Mouse (Mus musculus): ENCODE results near the gene Larp1b.

The Larp1b gene

DNA sequence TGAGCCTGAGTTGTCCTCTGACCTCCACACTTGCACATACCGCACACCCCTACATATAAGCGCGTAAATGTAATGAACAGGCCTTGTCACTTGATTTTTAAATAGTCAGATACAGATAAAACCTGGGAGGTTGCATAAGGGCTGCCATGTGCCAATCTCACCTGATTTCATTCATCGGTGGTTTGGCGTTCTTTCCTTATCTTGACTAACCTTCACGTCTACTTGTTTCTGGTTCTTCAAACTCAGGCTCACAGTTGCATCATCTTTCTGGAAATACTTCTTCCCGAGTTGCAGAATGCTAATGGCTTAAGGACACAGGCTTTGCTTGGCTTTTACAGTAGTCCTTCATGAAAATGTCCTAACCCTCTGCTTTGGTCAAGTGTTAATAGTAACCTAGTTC, 71.1 kb downstream of the Larp1b start:
- in situ Hi-C loops (cut with MboI, MseI) = no loop called here

DNA sequence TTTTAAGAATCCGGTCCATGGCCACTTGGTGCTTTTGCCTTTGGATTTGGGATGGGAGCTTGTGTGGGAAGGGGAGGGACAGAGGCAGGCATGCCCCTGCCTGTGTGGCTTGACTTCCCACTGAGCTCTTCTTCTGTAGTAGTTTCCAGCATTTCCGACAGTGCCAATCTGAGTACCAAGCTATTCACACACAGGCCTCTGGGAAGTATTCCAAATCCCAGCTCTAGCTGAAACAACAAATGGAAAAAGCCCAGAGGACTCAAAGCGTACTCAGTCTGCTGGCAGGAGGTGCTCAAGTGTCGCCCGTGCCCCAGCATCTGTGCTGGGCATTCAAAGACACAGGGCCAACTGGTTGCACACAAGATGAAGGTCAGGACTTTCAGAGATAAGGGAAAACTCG, 72.4 kb downstream of the Larp1b start:
- in situ Hi-C loops (cut with MboI, MseI) = no loop called here

DNA sequence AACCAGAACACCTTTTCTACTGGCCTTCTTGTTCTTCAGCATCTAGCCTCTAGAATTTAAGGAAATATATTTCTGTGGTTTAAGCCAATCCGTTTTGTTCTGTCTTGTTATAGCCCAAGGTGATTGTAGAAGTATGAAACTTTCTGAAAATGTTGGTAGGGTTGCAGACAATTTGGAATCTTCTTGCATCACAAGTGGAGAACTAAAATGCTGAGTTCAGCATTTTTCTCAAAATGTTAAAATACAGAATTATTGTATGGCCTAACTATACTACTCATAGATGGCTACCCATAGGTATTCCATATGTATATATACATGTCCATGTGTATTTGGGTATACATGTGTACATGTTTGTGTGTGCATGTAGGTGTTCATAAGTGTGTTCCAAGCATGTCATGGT, 81.1 kb downstream of the Larp1b start:
- in situ Hi-C loops (cut with MboI, MseI) = no loop called here

DNA sequence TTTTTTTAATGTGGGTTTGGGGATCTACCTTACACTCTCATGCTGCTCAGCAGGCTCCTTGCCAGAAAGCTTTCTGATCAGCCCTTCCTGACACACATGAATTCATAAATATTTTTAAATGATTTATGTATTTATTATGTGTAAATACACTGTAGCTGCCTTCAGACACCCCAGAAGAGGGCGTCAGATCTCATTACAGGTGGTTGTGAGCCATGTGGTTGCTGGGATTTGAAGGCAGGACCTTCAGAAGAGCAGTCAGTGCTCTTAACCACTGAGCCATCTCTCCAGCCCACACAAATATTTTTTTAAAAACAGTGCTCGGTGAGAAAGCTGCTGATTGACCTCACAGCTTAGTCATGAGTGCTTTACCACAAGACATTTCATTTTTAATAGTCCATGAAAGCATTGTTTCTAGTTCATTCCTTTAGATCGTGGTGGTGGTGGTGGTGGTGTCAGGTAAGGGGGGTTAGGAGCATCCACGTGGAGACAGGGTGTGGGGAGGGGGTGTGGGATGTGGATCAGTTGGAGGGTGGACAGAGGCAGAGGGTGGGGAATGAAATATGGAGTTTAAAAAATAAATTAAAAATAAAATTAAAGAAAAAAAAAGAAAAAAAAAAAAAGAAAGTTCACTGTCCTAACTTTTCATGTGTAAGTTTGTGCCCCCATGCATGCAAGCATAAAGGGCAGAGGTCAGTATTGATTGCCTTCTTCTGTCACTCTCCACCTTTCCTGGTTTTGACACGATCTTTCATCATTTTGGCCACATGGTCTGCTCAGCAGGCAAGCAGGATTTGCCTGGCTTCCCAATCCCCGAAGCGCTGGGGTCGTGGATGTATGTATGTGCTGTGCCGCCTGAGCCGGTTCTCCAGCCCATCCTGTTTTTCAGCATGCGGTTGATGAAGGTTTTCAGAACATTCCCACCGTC, 81.9 kb downstream of the Larp1b start:
- in situ Hi-C loops (cut with MboI, MseI) = no loop called here

DNA sequence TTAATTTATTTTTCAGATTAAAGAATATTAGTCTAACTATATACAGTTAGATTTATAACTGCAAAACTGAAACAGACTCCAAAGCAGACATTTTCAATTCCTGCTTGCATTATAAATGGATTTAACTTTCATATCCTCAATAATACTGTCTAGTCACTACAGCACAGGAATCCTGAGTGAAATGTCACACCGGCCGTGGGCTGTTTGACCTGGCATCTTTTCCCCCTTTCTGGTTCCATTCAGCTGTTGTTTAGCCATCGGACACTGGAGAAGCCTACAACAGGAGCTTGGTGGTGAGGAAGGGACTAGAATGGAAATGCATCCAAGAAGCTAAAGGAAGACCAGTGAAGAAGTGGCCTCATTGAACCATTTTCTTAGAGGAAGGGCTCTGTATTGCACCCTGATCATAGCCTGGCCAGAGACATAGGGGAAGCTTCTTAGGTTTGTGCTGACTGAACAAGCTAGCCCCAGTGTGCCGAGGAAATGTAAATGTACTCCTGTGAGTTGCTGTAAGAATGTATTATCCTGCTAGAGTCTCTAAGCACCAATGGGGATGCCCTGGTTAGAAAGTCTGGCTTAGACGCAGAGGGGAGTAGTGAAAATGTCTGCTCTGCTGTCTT, 88.8 kb downstream of the Larp1b start:
- in situ Hi-C loops (cut with MboI, MseI) = no loop called here

DNA sequence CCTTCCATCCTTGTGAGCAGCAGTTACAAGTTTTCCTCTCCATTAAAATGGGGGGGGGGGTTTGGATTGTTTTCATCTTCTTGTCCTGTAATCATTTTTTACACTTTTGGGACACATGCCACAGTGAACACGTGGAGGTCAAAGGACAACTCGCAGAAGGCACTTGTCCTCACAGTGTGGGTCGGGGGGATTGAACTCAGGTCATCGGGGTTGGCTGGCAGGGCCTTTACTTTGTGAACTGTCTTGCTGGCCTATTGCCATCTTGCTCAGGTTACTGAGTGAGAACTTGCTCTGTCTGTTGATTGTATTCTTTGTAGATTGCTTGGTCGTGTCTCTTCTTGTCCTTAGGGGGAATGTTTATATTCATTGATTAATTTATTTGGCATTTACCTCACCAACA, 91.6 kb downstream of the Larp1b start:
- in situ Hi-C loops (cut with MboI, MseI) = no loop called here

DNA sequence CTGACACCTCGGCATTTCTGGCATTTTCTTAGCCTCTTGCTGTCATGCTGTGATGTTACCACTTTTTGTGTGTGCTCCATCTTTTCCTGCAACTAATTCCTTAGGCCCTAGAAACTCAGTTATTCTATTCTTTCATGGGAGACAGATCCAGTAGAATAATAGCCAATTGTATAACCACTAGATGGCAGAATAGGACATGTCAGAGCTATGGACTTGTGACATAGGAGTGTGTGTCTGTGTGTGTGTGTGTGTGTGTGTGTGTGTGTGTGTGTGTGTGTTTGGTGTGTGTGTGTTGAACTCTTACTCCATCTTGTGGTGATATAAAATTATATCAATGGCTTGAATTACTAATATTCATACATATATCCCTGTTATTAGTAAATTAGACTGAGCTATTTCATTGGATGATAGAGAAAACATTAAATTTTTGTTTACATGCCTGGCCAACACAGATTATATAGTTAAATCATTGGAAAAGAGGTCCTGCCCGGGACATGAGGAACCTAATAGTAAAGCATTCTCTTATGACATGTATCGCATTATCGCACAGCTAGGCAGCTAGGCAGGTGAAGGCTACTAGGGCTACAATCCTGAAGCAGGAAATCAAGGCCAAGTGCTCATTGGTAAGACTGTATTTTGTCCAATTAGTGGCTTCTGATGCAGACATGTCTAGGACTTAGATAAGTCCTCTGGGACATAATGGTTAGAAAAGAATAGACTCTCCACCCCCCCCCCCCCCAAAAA, 92.7 kb downstream of the Larp1b start:
- in situ Hi-C loops (cut with MboI, MseI) = no loop called here

DNA sequence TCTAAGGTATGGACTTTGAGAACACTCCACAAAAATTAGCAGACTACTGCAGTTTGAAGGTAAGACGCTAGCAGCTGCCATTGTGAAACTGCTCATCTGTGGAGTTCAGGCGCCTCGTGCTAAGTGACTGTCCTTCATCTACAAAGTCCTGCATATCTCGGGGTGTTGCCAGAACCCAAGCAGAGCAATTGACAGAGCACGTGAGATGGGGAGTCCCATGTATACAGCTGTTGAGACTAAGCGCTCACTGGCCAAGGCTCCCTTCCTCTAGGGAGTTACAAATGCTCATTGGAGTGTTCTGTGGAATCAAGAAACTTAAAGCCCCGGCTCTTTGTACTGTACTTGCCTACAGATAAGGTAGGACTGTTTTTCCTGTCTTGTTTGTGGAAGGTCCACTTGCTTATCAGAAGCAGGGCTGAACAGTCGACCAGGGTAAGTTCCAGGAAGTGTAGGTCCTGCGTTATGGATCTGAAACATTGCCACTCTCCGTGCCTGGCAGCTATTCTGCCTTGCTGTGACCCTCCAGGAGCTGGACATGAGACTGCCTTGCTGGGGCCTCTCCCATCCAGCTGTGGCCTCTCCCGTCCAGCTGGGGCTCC, 94.2 kb downstream of the Larp1b start:
- in situ Hi-C loops (cut with MboI, MseI) = no loop called here

DNA sequence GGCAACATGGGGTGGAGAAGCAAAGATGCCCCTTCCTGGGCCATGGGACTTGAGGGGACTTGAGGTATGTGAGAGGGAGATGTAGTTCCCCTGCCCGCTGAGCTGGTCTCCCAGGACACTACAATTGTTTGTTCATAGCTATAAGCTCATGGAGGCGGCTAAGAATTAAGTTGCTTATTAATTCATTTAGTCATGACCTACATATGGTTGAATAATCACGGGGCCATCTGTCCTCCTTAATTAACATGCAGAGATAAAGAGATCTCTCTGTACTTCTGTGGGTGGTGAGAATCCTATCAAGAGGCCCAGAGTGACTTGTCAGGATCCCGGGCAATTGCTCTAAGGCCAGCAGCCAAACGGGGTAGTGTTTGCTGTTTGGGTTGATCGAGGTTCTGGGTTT, 98.2 kb downstream of the Larp1b start:
- in situ Hi-C loops (cut with MboI, MseI) = no loop called here

DNA sequence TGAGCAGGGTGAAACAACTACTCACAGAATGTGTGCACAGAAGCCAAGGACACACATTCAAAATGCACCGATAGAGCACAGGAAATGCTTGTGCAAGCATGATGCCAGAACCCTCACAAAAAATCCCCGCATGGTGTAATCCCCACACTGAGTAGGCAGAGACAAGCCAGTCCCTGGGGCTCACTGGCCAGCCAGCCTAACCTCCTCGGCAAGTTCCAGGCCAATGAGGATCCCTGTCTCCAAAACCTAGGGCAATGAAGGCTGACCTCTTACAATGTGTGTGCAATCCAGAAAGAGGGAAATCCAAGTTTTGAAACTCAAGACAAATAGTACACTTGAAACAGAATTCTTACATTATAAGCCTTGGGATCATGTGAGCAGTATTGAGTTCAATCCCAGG, 103.7 kb downstream of the Larp1b start:
- in situ Hi-C loops (cut with MboI, MseI) = no loop called here

DNA sequence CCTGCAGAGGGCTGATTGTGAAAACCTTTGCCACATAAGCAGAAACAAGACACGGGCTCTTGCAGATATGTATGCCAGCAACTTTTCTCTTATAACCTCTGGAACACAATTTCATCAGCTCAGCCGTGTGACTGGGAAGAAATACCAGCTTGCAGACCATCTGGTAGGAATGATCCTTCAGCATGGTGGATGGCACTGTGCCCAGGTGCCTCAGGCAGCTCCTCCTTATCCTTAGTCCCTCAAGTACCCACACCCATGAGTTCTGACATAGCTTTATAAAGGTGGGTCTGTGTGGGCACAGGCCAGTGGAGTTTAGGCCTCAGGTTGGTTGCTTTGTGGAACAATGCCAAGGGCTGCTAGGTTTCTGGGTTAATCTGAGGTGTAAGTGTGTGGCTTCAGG, 108.8 kb downstream of the Larp1b start:
- in situ Hi-C loops (cut with MboI, MseI) = no loop called here

DNA sequence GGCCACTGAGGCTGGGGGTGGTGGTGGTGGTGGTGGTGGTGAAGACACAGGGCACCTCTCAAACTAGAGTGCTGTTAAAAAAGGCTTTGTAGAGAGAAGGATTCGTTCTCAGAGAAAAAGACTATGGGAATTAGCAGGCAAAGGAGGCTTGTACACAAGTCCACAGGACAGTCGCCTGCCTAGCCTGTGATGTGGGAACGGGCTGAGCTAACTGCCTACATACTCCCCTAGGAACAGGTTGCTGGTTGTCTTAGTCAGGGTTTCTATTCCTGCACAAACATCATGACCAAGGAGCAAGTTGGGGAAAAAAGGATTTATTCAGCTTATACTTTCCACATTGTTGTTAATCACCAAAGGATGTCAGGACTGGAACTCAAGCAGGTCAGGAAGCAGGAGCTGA, 109.6 kb downstream of the Larp1b start:
- in situ Hi-C loops (cut with MboI, MseI) = no loop called here

DNA sequence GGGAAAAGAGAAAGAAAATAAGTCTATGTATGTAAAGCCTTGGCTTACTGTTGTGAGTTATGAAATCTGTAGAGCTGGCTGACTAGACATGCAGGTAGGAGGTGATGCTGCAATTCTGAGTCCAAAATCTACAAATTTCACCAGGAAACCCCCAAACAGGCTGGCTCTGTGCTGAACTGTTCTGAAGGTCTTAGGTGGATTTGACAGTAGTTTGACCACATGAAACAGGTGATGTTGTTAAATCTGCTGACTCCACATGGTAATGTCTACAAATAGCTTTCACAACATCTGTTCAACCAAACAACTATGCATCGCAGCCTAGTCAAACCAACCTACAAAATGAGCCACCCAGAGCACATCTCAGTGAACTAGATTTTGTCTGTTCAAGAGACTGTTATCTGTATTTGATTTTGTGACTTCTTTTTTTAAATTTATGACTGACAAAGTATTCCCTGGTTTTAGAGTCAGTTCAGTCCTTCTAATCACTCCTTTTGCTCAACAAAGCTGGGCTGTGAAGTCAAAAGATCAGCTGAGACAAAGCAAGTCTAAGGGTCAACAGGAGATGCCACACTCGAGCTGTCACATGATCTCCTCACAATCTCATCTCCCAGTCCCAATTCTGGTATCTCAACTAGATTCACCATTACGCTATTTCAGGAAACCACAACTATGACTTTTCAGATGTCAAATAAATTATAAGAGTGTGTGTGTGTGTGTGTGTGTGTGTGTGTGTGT, 112.4 kb downstream of the Larp1b start:
- in situ Hi-C loops (cut with MboI, MseI) = no loop called here

DNA sequence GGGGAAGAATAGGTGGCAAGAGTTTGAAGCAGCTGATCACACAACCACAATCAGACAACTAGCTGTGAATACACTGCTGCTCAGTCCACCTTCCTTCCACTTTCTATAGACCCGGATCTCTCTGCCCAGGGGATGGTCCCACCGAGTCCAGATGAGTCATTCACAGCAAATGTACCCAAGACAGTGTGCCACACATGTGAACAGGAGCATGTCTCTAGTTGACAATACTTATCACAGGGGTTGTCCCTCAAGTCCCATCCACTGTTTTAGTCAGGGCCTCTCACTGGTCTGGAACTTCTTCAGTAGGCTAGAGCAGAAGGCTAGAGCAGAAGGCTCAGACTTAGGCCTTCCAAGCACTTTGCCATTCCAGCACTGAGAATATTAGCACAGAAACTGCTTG, 113.1 kb downstream of the Larp1b start:
- in situ Hi-C loops (cut with MboI, MseI) = no loop called here

DNA sequence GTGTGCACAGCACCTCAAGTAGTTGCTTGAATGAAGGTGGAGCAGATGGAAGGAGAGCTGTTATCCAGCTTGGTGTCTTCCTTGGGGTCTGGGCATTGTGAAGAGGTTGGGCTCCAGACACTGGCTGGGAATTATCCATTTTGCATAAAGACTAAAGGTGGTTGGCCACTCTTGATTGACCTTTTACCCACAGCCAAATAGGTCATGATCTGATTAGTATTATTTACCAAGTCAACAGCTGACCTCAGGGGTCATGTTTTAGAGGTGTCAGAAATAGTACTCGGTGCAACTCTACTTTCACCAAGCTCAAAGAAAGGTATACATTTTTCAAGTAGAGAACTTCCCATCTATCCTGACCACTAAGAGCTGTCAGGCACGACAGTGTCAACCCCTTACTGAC, 115.7 kb downstream of the Larp1b start:
- in situ Hi-C loops (cut with MboI, MseI) = no loop called here

DNA sequence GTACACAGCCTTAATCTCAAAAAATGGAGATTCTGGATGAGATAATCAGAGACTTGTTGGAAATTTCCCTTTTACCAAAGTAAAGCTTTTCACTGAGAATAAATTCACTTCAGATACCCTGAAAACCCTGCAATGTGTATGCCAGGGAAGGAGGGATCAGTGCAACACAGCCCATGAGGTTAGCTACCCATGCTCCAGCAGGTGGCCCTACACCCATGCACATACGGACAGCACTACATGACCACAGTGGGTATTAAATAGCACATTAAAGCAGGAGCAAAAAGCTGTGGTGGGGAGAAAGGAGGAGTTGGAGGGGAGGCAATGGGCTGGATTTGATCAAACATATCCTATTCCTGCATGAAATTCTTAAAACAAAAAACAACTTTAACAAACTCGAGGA, 120.9 kb downstream of the Larp1b start:
- in situ Hi-C loops (cut with MboI, MseI) = no loop called here

DNA sequence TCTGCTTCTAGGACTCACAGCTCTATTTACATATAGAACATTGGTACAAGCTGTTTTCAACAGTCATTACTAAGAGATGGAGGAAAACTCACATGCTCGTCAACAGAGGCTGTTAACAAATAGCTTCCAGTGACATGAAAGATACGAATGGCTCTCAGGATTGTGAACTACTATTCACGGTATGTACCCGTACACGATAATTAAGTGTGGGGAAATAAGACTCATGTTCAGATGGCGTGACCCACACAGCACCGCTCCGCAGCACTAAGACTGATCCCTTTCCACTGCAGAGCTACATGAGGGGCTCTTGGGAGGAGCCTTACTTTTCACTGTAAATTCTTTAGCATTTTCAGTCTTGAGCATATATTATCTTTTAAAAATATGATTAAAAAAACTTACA, 125.7 kb downstream of the Larp1b start:
- in situ Hi-C loops (cut with MboI, MseI) = no loop called here

DNA sequence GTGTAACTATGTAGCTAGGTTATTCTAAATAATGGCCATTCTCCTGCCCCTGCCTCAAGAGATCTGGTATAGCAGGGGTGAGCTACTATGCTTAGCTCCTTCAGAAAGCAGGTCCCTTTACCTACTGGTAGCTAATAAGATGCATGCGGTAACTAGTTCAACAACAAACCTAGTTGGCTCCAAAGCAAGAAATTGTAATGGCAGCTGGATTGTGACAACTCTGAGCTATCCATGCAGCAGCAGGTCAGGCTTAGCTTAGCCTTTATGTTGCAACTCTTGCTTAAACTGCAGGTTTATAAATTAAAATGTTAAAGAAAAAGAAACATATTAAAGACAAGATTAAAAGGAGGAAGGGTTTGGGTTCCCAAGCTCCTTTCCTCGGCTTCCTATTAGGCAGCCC, 129.0 kb downstream of the Larp1b start:
- in situ Hi-C loops (cut with MboI, MseI) = no loop called here

DNA sequence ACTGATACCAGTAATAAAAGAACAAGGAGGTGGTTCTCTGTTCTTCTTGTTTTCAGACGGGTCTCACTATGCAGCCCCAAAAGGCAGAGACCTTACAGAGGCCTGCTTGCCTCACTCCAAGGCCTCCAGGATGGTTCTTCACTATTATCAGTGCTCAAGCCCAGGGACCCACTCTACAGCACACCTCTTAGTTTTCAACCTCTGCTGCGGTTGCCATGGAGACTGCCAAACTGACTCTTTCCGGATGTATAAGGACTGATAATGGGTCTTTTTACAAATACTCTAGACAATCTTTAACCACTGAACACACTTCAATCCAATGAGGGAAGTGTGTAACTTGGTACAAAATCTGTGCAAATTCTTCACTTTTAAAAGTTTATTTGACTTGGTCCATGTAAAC, 131.1 kb downstream of the Larp1b start:
- in situ Hi-C loops (cut with MboI, MseI) = no loop called here

DNA sequence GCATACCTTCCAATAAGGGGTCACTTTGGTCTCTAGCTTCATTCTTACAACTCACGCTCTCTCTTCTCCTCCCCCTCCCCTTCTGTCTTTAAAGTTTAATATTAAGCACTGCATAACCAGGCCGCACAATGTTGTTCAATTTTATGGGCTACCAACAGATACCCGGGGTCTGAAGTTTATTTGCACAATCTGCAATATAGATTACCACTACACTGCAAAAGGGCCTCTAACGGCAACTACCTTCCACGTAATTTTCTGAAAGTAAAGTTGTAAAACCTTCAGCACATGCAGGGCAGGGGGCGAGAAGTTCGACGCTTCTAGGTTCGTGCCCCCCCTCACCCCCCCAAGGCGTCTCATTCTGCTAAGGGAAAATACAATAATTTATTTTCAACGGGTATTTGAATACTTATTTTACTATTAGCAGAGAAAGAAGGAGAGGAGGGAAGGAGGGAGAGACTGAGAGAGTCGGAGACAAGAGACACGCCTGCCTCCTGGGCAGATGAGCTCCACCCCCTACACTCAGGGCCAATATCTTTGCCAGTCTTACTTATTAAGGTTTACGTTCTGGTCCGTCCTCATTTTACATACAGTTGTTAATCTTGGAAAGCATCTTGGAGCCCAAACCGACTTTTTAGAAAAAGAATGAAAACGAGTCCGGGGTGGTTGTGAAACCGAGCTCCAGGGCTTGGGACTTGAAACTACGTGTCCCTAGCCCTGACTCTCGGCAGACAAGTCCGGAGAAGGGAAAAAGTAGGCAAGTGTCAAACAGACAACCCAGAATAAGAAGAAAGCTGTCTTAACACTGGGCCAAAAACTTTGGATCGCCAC, 132.1 kb downstream of the Larp1b start:
- in situ Hi-C loops (cut with MboI, MseI) = no loop called here

DNA sequence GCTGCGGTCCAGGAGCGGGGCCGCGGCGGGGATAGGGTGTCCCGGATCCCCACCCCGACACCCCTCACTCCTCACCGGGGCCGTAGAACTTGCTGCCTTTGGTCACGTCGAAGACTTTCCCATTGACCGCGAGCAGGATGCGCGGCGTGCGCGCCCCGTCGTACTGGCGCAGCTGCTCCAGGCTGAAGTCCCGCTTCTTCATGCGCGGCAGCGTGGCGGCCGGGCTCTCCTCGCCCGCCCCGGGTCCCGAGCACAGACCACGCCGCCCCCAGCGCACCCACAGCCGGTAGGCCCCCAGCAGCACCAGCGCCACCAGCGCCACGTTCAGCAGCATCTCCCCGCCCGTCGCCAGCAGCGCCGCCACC, 132.9 kb downstream of the Larp1b start:
- in situ Hi-C loops (cut with MboI, MseI) = no loop called here
